ENCODE assay signal across 16 mouse cellular contexts in genomic region chr10:61371884-61372584, GRCm38 (mm10). TPM values are rescaled to one million over a fixed set of nuclear protein-coding genes. Genes with fewer than 3 reads are reported as not detected.
DNase-seq lines count a peak whose midpoint lies in the region; ATAC-seq and TF ChIP-seq lines count a peak whose summit lies in the region.
"Had no signal": no experiment of that assay in that cellular context is flagged by ENCODE, and none has a peak within 500 bp of the region (broad histone marks: within the 10 kb centered on the region; RNA-seq: fewer than 3 reads in every experiment).

No protein-coding gene starts in this region.

- no peaks in the 10 kb centered on the region for H3K9me3 ChIP-seq in heart, embryonic 11.5 days (replicated peaks; ENCODE audit: control insufficient read depth, low read length)
- H3K9me3 ChIP-seq in kidney, embryonic 15.5 days (replicated peaks), result peaks cover 3% of the 10 kb centered on the region
- 0 out of 2 replicates have a peak, but pooled peaks cover 3% of the 10 kb centered on the region for H3K9me3 ChIP-seq in neural tube, embryonic 13.5 days
- H3K9me3 ChIP-seq: limb, embryonic 12.5 days; neural tube, embryonic 12.5 days had no signal

- H3K27ac ChIP-seq in heart, embryonic 11.5 days (ENCODE audit: low read depth, low read length), result 0 out of 2 replicates have a peak overlapping the region, but pooled peaks have one; percentile 10
- H3K27ac ChIP-seq in kidney, embryonic 15.5 days, result peak overlapping the region; percentile 86
- H3K27ac ChIP-seq in neural tube, embryonic 13.5 days (replicated peaks), result 0 out of 2 replicates have a peak overlapping the region, but pooled peaks have one; percentile 28
- no peak overlapping the region for H3K27ac ChIP-seq in left cerebral cortex, adult 2 months
- H3K27ac ChIP-seq: neural tube, embryonic 12.5 days had no signal

- no peak for DNase-seq in heart, adult 18-20 months
- DNase-seq in kidney, postnatal 25 days, result no peak
- DNase-seq in neural tube, embryonic 10.5 days (ENCODE audit: extremely low spot score, low spot score), result no peak
- no peak for DNase-seq in left cerebral cortex, adult 2 months (ENCODE audit: extremely low spot score in 1 of 2, low spot score in 2 of 2)
- DNase-seq: adrenal gland, postnatal 36 days; gastrocnemius, postnatal 36 days; layer of hippocampus, postnatal 36 days; liver, postnatal 0 days had no signal

- intact Hi-C loops in left cerebral cortex, adult 2 months (cut with DNase I), result no loop called here

- H3K9ac ChIP-seq in heart, embryonic 11.5 days (ENCODE audit: low read depth, low read length), result peak overlapping the region; percentile 43; the same call in 1 of the 2 replicates
- no peak overlapping the region for H3K9ac ChIP-seq in kidney, embryonic 15.5 days
- H3K9ac ChIP-seq in neural tube, embryonic 13.5 days, result no peak overlapping the region
- H3K9ac ChIP-seq: limb, embryonic 12.5 days; liver, postnatal 0 days; neural tube, embryonic 12.5 days had no signal

- TF ChIP-seq CTCF in left cerebral cortex, adult 2 months (IDR thresholded peaks at IDR 0.05), result no peak

- H3K27me3 ChIP-seq in heart, embryonic 11.5 days (ENCODE audit: control insufficient read depth, insufficient read depth, low read length), result no peaks in the 10 kb centered on the region
- no peaks in the 10 kb centered on the region for H3K27me3 ChIP-seq in kidney, embryonic 15.5 days
- H3K27me3 ChIP-seq in neural tube, embryonic 13.5 days, result no peaks in the 10 kb centered on the region
- H3K27me3 ChIP-seq: limb, embryonic 12.5 days; neural tube, embryonic 12.5 days had no signal

- H3K4me2 ChIP-seq in heart, embryonic 11.5 days, result no peak overlapping the region
- H3K4me2 ChIP-seq in kidney, embryonic 15.5 days, result no peak overlapping the region
- H3K4me2 ChIP-seq in neural tube, embryonic 13.5 days, result no peak overlapping the region
- H3K4me2 ChIP-seq: limb, embryonic 12.5 days; neural tube, embryonic 12.5 days had no signal

- H3K4me3 ChIP-seq in heart, embryonic 11.5 days (ENCODE audit: low read depth, low read length), result no peak overlapping the region
- no peak overlapping the region for H3K4me3 ChIP-seq in kidney, embryonic 15.5 days (replicated peaks)
- no peak overlapping the region for H3K4me3 ChIP-seq in neural tube, embryonic 13.5 days
- no peak overlapping the region for H3K4me3 ChIP-seq in left cerebral cortex, adult 2 months
- H3K4me3 ChIP-seq: limb, embryonic 12.5 days; neural tube, embryonic 12.5 days had no signal

- ATAC-seq in heart, embryonic 11.5 days (replicated peaks; ENCODE audit: insufficient number of reproducible peaks, low FRiP score, low TSS enrichment), result no peak
- ATAC-seq in kidney, embryonic 15.5 days (replicated peaks; ENCODE audit: low FRiP score), result no peak
- ATAC-seq in neural tube, embryonic 13.5 days (ENCODE audit: low read depth), result no peak
- ATAC-seq: liver, postnatal 0 days had no signal

- 0 out of 2 replicates have a peak, but pooled peaks cover 2% of the 10 kb centered on the region for H3K36me3 ChIP-seq in heart, embryonic 11.5 days (ENCODE audit: control insufficient read depth, insufficient read depth, low read length)
- H3K36me3 ChIP-seq in kidney, embryonic 15.5 days, result no peaks in the 10 kb centered on the region
- H3K36me3 ChIP-seq in neural tube, embryonic 13.5 days, result no peaks in the 10 kb centered on the region
- H3K36me3 ChIP-seq: limb, embryonic 12.5 days; neural tube, embryonic 12.5 days had no signal

- 75% methylated on average over 9 of the region's 9 CpGs for WGBS in heart, embryonic 11.5 days (ENCODE audit: insufficient replicate concordance)
- 65% methylated on average over 9 of the region's 9 CpGs for WGBS in kidney, embryonic 15.5 days
- 85% methylated on average over 9 of the region's 9 CpGs for WGBS in neural tube, embryonic 13.5 days

- peaks cover 52% of the 10 kb centered on the region for H3K4me1 ChIP-seq in heart, embryonic 11.5 days (ENCODE audit: control insufficient read depth, insufficient read depth, low read length)
- peaks cover 91% of the 10 kb centered on the region for H3K4me1 ChIP-seq in kidney, embryonic 15.5 days
- peaks cover 59% of the 10 kb centered on the region for H3K4me1 ChIP-seq in neural tube, embryonic 13.5 days (replicated peaks)

RNA-seq across cellular contexts. Expression of gene Pald1, which starts 11.3 kb away (rescaled TPM):
- 17.5 and 22.5 TPM in 2 replicates for polyA plus RNA-seq in heart, embryonic 11.5 days (2014; fragmentation: Nextera tagmentation; extraction: Ambion mirVana)
- 10 to 100 TPM; 16.0 to 16.2 TPM for total RNA-seq in heart, adult 18-20 months (2021)
- 33.5 and 37.3 TPM in 2 replicates for polyA plus RNA-seq in kidney, embryonic 15.5 days (2015; fragmentation: Nextera tagmentation; extraction: Ambion mirVana)
- polyA plus RNA-seq in neural tube, embryonic 13.5 days (2015; fragmentation: Nextera tagmentation; extraction: Ambion mirVana), result 30.6 and 31.5 TPM in 2 replicates
- total RNA-seq in left cerebral cortex, adult 2 months (2021), result 1 to 10 TPM; 8.1 to 8.3 TPM
- total RNA-seq: megakaryocyte-erythroid progenitor cell, adult 5-6 weeks had no signal

RNA-seq across cellular contexts. Expression of gene Nodal, which starts 45.7 kb away (rescaled TPM):
- polyA plus RNA-seq in heart, embryonic 11.5 days (2014; fragmentation: Nextera tagmentation; extraction: Ambion mirVana), result not detected in 2 replicates
- total RNA-seq in heart, adult 18-20 months (2021), result not detected
- polyA plus RNA-seq in kidney, embryonic 15.5 days (2015; fragmentation: Nextera tagmentation; extraction: Ambion mirVana), result 0.38 and 0.42 TPM in 2 replicates
- polyA plus RNA-seq in neural tube, embryonic 13.5 days (2015; fragmentation: Nextera tagmentation; extraction: Ambion mirVana), result 0.14 TPM in 1 of 2 replicates, not detected in the other
- not detected for total RNA-seq in left cerebral cortex, adult 2 months (2021)
- total RNA-seq: adrenal gland, postnatal 36 days; megakaryocyte-erythroid progenitor cell, adult 5-6 weeks had no signal
- polyA plus RNA-seq: limb, embryonic 12.5 days; neural tube, embryonic 12.5 days; small intestine, adult 2 months; stomach, embryonic 14.5 days had no signal
